Mouse (Mus musculus) gastrocnemius, postnatal 10 days (tissue): Measurements from ENCODE around the gene Cnppd1. TPM values are rescaled to one million over a fixed set of nuclear protein-coding genes. Genes with fewer than 3 reads are reported as not detected.

ENCODE experiments used
- DNase-seq: peaks from one replicate; pipeline ENCODE4 v3.0.0; 2021; ENCODE audit warnings: mixed read lengths
- long read RNA-seq, 2 experiments: library from polyadenylated mRNA; stranded (forward); transcript quantifications; one replicate each; pipeline ENCODE4 v2.0.0; 2021
- total RNA-seq, 2 experiments: library from RNA; stranded (reverse); gene quantifications; 2 replicates each; pipeline ENCODE4 v1.2.3; 2021

Cnppd1 gene
- total RNA-seq = 10 to 100 TPM; 20.1 to 22.3 TPM
- long read RNA-seq, experiment 1, transcript Cnppd1-202 (9 exons, 3,669 nt) = major isoform, 12 of 32 reads
- long read RNA-seq, experiment 1, transcript Cnppd1-208 (8 exons, 2,062 nt) = minor isoform, 10 of 32 reads
- long read RNA-seq, experiment 1, transcript Cnppd1-201 (10 exons, 2,429 nt) = minor isoform, 6 of 32 reads
- long read RNA-seq, experiment 1, partial matches to known transcripts = 2 of 32 reads
- long read RNA-seq, experiment 1, other reads (novel, unspliced or antisense) = 2 of 32 reads
- long read RNA-seq, experiment 2, transcript Cnppd1-208 (8 exons, 2,062 nt) = minor isoform, 8 of 36 reads
- long read RNA-seq, experiment 2, transcript Cnppd1-202 (9 exons, 3,669 nt) = major isoform, 20 of 36 reads
- long read RNA-seq, experiment 2, partial matches to known transcripts = 1 of 36 reads
- long read RNA-seq, experiment 2, other reads (novel, unspliced or antisense) = 3 of 36 reads

DNA sequence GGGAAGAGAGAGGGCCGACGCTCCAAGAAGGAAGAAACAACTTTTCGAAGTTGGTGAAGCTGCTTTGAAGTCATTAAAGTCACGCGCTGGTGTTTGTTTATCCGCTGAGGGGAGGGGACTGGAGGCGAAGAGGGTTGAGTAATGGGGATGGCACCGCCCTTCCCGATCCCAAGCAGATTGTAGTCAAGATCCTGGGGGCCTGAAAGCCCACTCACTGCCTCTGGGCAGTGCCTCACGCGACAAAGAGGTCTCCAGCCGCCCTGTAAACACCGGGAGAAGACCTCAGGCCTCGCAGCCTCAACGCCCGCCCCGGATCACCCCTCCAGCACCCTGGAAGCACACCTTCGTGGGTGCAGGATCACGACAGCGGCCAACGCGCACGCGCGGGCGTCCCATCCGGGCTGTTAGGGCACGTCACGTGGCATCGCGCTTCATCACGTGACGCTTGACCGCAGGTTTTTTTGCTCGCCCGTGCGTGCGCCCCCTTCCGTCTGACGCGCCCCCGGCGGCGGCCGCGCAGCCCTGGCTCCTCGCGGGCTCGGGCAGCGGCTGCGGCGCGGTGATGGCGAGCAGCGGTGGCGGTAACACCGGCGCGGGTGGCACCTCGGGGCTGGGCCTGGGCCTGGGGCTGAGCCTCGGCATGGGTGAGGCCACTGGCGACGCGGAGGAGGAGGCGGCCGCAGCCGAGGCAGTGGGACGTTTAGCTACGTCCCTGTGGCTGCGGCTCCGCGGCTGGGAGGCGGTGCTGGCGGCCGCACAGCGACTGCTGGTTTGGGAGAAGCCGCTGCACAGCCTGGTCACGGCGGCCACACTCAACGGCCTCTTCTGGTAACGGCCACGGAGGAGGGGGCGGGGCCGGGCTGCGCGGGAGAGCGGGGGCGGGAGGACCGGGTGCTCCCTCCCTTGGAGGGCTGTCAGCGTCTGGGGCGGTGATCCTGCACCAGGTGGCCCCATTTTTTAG, at the start of gene Cnppd1, which contains the start of gene Retreg2:
Gene Cnppd1 (minus strand): TSS at position 411 of the 961 bp plus-strand sequence.
Gene Retreg2 (plus strand): TSS at position 478 of the 961 bp plus-strand sequence.
- peak; percentile 97 for DNase-seq

DNA sequence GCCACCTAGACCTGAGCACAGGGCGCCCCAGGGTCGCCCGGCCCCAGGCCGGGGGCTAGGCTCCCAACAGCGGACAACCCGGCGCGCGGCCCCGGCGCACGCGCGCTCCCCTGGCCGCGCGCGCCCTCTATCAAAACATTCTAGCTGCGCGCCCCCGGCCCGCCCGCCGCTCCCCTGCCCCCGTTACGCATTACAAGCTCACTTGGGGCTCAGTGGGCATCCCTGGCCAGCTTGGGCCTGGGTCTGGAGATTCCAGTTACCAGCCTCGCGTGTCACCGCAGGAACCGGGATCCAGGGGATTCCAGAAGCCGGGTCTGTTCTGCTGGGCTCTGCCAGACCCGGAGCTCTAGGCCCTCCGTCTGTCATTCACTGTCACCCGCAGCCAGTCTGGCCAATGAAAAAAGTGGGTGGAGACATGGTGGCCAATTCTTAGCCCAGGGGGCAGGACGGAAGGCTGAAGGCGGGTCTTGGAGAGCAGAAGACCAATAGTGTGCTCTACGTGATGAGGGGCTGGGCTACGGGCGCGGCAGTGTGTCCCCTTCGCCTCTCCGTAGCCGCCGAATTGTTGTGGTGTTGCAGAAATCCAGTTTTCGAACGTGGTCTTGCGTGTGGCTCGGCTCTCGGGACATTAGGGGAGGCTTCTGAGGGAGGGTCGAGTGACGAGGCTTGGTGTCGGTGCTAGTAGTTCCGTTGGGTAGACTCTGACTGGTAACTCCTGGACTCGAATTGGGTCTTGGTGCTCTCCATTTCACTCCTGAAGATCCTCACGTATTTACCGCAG, 49.3 kb upstream of the Cnppd1 start, which contains the start of the genes Ankzf1 and Atg9a:
Gene Ankzf1 (plus strand): TSS at position 530 of the 781 bp plus-strand sequence.
Gene Atg9a (minus strand): TSS at position 575 of the 781 bp plus-strand sequence.
- peak; percentile 82 for DNase-seq

DNA sequence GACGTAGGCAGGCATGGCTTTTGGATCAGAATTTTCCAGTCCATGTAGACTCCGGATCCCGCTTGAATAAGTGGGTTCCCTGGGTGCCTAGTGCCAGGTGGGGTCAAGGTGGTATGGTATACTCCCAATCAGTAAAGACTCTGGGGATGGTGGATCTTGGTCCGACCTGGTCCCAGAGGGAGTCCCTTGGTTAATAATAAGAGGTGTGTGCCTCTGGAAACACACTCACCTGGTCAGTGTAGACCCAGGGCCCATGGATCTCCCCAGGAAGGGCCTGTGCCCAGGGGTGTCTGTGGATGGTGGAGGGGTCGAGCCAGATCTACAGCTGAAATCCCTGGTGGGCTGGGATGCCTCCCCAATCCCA, 48.7 kb upstream of the Cnppd1 start:
- DNase-seq = no peak

DNA sequence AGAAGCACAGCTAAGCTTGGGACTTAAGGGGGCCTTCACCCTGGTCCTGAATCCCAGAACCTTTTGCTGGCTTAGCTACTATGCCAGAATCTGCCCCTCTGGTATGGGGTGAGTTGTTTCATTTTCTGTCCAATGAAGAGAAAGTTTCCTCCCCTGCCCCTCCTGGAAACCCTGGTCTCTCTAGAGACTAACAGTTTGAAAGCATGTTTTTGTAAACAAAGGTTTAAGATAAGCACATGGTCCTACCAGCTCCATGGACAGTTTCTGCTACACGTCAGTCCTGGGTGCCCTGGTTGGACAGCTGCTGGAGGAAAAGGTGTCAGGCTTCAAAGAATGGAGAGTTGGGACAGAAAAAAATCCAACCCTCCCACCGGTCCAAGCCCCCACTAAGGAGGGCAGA, 48.1 kb upstream of the Cnppd1 start:
- no peak for DNase-seq

DNA sequence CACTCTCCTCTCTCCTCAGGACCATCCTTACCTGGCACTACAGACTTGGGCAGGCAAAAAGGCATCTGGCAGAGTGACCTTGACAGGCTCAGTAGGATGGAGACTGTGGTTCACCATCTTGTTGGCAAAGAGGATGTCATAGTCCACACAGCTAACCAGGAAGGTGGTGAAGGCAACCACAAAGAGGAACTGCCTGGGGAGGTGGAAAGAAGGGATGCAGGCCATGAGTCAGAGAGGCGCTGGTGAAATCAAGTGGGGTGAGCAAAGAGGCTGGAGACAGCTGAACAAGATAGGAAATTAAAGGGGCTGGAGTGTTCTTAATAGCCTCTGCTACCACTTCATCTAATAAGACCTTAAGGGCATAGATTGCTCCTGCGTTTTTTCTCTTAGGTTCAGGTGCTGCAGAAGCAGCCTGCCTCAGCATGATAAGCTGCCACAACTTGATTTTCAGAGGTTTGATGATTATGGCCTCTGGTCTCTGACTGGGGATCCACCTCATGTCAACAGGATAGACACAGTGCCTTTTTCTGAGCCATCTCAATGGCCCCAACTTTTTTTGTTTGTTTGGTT, 45.5 kb upstream of the Cnppd1 start:
- no peak for DNase-seq

DNA sequence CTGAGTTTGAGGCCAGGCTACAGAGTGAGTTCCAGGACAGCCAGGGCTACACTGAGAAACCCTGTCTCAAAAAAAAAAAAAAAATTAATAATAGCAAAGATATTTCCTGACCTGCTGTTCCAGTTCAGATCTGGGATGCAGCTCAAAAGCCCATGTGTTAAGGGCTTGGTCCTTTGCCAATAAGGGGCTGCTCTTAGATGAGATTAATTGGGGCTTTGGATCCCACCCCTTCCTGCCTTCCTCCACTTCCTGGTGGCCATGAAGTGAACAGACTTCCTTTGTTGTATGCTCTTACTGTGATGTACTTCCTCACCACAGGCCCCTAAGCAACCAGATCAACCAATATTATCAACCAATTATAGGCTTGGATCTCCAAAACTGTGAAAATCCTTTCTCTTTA, 44.6 kb upstream of the Cnppd1 start:
- no peak for DNase-seq

DNA sequence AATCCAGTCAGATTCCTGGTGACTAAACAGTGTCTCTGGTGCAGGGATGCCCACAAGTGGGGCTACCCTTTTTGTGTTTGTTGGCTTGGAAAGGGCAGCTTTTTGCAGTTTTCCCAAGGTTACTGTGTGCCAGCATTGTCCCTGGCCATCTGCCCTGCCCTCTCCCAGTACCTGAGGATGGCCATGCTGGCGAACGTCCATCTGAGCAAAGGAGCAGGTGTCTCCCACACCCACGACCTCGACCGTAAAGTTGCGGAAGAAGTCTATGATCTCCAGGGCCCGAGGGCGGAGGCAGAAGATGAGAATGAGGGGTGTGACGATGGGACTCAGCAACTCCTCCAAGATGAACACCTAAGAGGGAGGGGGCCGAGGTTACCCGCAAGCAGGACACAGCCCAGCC, 43.0 kb upstream of the Cnppd1 start:
- no peak for DNase-seq

DNA sequence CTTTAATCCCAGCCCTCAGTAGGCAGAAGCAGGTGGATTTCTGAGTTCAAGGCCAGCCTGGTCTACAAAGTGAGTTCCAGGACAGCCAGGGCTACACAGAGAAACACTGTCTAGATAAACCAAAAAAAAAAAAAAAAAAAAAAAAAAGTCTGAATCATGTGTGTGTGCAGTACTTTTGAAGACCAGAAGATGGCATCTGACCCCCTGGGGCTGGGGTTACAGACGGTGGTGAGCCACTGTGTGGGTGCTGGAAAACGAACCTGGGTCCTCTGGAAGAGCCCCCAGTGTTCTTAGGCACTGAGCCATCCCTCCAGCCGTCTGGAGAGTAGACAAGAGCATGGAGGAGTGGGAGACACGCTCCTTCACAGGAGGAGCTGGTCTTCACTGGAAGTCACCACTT, 39.6 kb upstream of the Cnppd1 start:
- no peak for DNase-seq

DNA sequence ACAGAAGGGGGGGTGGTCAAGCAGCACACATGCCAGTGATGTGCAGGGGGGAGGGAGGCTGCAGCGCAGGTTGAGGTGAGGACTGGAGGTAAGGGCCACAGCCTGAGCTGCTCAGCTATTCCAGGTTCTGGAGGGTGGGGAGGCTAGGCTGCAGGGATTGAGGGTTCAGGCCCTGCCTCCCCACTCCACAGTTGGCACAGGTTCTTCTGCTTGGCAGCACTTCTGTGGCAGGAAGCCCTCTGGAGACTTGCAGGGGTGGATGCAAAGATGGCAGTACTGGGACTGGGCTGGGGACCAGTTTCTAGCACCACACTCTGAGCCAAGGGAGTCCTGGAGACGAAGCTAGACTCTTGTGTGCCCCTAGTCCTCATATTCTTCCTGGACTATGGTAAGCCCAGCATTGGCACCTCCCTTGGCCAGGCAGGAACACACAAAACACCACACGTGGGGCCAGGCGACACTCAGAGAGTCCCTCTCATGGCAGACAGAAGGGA, 38.9 kb upstream of the Cnppd1 start:
- DNase-seq = no peak

DNA sequence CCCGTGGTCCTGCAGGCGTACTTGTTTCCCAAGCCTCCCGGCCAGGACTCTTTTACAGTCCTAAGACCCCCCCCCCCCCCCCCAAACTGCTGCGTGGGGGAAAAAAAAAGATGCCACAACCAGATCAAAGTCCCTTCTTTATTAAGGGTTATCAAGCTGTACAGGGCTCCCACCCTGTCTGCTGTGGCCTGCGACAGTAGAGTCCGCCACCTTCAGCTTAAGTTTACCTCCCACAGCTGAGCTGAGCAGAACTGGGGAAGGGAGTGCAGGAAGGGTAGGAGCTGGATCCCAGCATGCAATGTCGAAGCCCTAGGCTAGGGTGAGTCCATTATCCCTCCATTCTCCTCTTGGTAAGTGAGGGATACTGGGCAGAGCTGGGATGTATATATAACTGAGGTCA, 38.2 kb upstream of the Cnppd1 start:
- no peak for DNase-seq

DNA sequence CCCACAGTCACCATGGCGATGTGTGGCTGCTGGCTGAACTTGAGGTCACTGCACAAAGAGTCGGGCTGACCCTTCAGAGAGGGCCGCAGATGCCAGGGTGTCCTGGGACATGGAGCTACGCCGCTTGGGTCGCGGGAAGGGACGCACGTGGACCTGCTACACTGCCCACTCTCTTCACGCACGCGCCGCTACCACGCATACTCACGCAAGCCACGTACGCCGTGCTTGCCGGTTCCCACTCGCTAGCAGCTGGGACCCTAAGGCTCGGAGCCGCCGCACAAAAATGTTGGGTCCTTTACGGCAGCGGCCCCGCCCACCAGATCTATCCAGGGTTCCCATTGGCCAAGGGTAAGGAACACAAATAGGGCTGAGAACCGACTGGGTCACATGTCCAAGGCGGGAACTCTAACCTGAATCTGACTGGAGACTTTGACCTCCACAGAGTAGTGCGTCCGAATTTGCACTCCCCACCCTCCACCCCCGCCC, 37.6 kb upstream of the Cnppd1 start, which contains the start of gene Abcb6:
Gene Abcb6 (minus strand): TSS at position 288 of the 486 bp plus-strand sequence.
- peak; percentile 83 for DNase-seq

DNA sequence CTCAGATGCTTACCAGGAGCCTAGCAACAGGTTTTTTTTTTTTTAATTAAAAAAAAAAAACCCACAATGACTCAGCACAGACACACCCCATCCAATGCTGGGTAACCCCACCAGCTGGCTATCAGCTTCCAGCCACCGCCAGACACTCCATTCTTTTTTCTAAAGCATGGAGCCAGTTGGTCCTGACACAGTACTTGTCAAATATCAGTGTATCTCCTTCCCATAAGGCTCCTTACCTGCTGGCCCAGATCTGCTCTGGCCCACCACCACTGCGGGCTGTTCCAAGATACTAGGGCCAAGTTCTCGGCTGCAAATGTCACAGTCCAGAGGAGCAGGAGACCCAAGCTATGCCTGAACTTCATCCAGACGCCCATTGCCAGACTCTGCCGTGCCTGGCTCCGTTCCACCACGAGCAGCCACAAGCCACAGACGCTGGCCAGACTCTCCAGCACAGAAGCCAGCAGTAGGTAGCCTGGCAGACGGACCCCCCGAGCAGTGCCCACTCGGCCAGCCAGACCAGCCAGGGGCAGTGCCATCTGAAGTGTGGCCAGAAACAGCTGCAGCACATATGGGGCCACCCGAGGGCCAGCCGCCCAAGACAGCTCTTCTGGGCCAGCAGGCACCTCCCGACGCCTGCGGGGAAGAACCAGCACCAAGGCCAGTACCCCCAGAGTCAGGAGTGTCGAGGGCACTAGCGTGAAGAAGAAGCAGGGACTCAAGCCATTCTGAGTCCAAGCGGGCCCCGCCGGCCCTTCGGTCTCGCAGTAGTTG, 37.0 kb upstream of the Cnppd1 start:
- DNase-seq = peak; percentile 67

DNA sequence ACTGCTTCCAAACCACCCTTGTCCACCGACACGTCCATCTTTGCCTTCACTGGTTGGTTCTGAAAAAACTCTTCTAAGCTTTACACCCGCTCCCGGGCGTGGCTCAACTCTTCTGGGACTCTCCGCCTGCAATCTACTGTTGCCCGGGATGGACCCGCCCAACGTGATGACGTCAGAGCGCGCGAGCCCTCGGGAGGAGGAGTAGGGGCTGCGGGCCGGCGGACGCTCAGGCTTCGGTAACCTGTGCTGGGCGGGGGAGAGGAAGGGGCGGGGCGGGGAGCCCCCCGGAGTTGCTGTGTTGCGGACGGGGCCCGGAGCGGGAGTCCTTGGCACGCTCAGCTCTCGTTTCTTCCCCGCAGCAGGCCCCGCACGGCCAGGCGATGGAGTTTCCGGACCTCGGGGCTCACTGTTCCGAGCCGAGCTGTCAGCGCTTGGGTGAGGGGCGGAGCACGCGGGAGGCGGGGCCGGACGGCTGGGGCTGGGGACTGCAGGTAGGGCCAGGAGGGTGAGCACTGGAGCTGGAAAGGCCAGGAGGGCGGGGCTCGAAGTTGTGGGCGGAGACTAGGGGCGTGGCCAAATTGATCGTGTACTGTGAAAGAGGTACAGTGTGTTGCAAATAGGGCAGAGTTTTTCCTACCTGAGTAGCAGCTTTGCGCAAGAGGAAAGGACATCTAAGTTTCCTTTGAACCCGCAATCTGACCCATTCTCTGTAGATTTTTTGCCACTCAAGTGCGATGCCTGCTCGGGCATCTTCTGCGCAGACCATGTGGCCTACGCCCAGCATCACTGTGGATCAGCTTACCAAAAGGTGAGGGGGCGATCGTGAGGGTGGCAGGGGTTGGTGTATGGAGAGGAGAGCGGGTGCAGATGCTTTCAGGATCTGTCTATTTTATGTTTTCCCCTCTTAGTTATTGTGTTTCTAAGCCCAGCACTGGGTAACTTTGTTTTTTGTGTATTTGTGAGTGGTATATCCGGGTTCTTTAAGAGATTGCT, 26.3 kb upstream of the Cnppd1 start, which contains the start of gene Zfand2b:
Gene Zfand2b (plus strand): TSS at position 175 of the 993 bp plus-strand sequence.
- peak; percentile 97 for DNase-seq

DNA sequence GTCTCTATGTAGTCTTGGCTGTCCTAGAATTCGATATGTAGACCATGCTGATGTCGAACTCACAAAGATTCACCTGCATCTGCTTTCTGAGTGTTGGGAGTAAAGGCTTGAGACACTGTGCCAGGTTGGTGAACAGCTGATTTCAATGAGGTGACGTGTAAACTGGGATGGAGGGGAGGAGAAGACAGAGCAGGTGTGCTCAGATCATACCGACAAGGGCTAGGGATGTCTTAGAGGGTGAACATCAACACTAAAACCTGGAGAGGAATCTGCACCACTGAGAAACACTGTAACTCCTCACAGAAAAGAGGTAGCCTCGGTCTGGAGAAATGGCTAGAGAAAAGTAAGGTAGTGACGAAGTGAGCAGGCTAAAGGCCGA, 25.6 kb upstream of the Cnppd1 start:
- DNase-seq = no peak

DNA sequence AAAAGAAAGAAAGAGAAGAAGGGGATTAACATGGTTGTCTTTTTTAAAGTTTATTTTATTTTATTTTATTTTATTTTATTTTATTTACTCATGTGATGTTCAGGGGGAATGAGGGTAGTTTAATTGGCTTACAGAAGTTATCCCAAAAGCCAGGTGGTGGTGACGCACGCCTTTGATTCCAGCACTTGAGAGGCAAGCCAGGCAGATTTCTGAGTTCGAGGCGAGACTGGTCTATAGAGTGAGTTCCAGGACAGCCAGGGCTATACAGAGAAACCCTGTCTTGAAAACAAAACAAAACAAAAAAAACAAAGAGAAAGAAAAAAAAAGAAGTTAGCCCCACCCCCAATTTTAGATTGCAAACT, 17.7 kb upstream of the Cnppd1 start:
- no peak for DNase-seq

DNA sequence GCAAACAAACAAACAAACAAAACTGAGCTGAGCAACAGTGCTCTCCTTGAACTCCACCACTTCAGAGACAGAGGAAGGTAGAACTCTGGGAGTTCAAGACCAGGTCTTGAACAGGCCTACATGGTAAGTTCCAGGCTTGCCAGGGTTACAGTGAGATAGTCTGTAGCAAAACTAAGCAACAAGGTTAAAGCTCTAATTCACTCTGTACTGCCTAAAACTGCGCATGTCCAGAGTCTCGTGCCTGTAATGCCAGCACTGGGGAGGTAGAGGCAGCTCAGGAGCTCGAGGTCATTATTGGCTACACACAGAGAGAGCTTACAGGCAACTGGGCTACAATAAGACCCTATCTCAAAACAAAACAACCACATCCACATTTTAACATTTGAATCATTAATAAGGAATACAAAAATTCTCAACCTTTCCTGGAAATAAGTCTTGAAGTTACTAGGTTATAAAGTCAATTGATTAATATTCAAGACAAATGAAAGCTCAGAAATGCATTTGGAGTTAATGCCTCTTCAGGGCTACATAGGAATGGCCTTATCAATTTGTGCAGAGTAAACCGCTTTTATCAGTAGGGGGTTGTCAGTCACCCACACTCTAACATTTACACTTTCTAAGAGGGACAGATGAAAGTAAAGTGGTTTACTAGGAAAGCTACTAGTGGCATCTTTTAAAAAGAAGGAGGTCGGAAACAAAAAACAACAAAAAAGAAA, 17.2 kb upstream of the Cnppd1 start:
- DNase-seq = no peak

DNA sequence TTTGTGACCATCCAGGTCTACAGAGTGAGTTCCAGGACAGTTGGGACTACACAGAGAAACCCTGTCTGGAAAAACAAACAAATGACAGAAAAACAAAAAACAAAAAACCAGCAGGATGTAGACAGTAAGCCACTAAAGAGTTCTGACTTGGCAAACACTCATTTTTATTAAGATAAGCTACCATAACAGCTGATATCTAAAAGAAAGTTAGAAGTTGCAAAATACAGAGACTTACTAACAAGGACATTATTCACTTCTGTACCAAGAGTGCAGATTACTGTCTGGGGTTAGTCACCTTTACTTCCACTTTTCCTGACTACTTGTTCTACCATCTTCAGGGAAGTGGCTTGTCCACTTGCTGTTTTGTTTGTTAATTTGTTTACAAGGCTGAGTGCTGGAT, 16.5 kb upstream of the Cnppd1 start:
- DNase-seq = no peak

DNA sequence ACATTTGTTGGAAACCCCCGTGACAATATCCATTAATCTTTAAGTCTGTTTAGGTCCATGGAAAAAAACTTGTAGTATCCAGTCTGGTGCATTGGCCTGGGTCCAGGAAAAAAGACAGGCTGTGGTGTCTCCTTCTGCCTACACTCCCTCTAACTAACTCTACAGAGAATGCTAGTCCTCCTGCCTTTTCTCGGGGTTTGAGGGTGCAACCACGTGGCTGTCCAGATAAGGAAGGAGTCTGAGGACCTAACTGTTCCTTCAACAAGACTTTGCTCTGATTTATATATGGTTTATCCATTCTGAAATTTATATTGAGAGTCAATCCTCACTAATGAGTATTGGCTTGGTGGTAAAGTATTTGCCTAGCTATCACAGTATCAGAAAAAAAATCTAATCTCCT, 13.3 kb upstream of the Cnppd1 start:
- no peak for DNase-seq
